Mouse (Mus musculus): Measurements from ENCODE around the gene Slc9a3r1.

Slc9a3r1 gene

GRCm38 (mm10) chr11:115162205-115162601 lies 938 bp upstream of the Slc9a3r1 start:
- DNase-seq (ENCODE audit: inconsistent ontology term), result no peak

- DNase-seq (ENCODE audit: inconsistent ontology term), result peak; percentile 55
Observed at GRCm38 (mm10) chr11:115163568-115164150, 518 bp downstream of the Slc9a3r1 start.

GRCm38 (mm10) chr11:115164341-115164975 lies 1.3 kb downstream of the Slc9a3r1 start:
- DNase-seq (ENCODE audit: inconsistent ontology term), result no peak

DNA sequence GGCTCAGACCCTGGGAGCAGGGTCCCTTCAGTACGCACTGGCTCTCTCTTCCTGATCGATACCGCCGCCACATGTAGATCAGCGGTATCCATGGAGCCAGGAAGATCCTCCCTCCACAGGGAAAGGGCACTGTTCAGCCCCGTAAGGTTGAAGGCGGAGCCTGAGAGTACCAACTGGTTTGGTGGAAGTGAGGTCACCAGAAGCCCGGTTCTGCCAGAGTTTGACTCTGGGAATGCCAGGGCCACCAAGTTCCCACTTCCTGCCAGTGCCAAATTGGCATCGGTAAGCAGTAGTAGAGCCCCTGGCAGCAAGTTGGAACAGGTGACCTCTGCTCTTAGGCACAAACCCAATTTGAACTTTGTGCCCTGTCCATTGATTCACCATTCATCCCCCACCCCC lies 1.8 kb downstream of the Slc9a3r1 start:
- peak; percentile 66 for DNase-seq (ENCODE audit: inconsistent ontology term)

GRCm38 (mm10) chr11:115166776-115167175 lies 3.6 kb downstream of the Slc9a3r1 start:
- no peak for DNase-seq (ENCODE audit: inconsistent ontology term)

GRCm38 (mm10) chr11:115167631-115168249 lies 4.6 kb downstream of the Slc9a3r1 start:
- no peak for DNase-seq (ENCODE audit: inconsistent ontology term)

DNA sequence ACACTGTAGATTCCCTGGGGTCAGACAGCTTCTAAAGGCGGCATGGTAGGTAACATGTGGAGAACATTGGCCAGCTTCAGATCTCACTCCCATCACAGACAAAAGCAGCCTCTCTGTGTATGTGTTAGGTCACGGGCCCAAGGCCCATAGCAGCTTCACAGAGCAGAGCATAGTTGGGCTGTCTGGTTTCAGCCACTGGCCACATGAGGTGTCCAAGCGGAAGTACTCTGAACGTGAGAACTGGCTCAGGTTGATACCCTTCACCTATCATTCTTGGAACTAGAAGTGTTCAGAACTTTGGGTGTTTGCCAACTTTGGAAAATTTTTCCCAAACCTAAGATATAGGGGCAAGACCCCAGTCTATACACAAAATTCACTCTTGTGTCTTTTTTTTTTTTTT lies 6.3 kb downstream of the Slc9a3r1 start:
- DNase-seq (ENCODE audit: inconsistent ontology term), result no peak

DNA sequence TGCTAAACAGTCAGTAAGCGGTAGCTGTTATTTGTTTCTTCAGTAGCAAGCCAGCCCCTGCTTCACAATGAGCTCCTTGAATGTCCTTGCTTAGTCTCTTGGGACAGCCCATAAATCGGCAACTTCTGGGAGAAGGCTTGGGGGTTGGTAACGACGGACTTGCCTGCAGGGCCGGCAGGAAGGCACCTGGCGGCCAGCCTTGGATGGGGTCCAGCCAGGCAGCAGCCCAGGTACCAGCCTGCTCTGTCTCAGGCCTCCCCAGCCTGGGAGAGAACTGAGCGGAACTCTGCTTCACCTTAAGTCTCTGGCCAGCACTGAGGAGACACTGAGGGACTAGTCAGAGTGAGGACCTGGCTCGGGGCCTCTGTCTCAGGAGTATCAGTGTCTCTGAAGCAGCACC lies 8.0 kb downstream of the Slc9a3r1 start:
- DNase-seq (ENCODE audit: inconsistent ontology term), result no peak

GRCm38 (mm10) chr11:115172825-115173287 lies 9.7 kb downstream of the Slc9a3r1 start:
- peak; percentile 55 for DNase-seq (ENCODE audit: inconsistent ontology term)

GRCm38 (mm10) chr11:115173549-115174339 lies 10.6 kb downstream of the Slc9a3r1 start:
- no peak for DNase-seq (ENCODE audit: inconsistent ontology term)

GRCm38 (mm10) chr11:115176399-115177190 lies 13.5 kb downstream of the Slc9a3r1 start:
- no peak for DNase-seq (ENCODE audit: inconsistent ontology term)

- DNase-seq (ENCODE audit: inconsistent ontology term), result peak; percentile 45
Observed at GRCm38 (mm10) chr11:115177559-115178195, 14.5 kb downstream of the Slc9a3r1 start.

DNA sequence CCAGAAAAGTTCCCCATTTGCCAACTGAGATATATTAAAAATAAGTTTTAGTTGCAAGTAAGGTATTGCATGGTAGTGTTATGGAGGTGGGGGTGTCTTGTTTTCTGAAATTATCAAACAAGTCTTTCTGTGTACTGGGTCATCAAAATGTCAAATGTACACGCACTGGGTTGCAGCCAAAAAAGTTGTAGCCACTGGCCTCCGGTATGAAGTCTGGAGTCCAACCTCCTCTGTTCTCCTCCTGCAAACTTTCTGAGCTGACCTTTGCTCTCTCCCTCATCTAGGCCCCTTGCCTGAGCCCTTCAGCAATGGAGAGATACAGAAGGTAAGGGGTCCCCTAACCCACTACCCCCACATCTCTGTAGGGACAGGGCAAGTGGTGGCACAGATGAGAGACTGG lies 15.6 kb downstream of the Slc9a3r1 start:
- DNase-seq (ENCODE audit: inconsistent ontology term), result no peak

- no peak for DNase-seq (ENCODE audit: inconsistent ontology term)
Observed at GRCm38 (mm10) chr11:115179191-115179590, 16.1 kb downstream of the Slc9a3r1 start.

- no peak for DNase-seq (ENCODE audit: inconsistent ontology term)
Observed at GRCm38 (mm10) chr11:115179881-115180280, 16.7 kb downstream of the Slc9a3r1 start.

GRCm38 (mm10) chr11:115181913-115182638 lies 18.9 kb downstream of the Slc9a3r1 start:
- peak; percentile 74 for DNase-seq (ENCODE audit: inconsistent ontology term)

DNA sequence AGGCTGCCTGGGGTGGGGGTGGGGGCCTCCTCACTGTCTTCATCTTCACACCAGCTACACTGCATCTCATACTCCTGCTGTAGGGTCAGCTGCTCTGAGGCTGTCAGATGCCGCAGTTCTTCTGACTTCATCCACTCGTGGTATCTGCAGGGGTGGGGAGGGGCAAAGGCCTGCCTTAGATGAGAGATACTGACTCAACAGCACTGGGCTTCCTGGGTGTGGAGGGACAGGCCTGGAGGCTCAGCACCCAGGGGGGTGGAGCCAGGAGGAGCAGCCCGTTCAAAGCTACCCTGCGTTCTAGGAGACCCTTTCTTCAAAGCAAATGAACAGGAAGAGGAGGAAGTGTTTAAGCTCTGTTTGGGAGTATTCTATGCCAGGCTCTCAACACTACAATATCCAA lies 21.8 kb downstream of the Slc9a3r1 start:
- DNase-seq (ENCODE audit: inconsistent ontology term), result no peak

DNA sequence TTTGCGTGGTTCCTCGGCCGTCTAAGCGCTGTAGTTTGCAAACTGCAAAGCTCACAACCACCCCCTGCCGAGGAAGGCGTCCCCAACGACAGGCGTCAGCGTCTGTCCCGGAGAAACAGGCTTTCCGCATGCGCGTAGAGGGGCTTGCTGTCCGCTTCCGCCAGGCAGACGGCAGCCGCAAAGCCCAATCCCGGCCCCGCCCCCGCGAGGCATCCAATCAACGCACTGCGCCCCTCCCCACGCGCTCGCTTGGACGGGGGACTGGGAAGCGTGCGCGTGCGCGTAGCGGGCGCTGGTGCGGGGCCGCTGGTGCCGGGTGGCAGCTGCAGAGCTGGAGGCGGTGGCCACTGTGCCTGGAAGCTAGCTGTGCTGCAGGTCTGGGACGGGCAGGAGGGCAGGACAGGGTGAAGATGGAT lies 24.1 kb downstream of the Slc9a3r1 start, which contains the start of gene Tmem104:
Gene Tmem104 (plus strand): TSS at position 264 of the 416 bp plus-strand sequence.
- peak; percentile 100 for DNase-seq (ENCODE audit: inconsistent ontology term)

- DNase-seq (ENCODE audit: inconsistent ontology term), result no peak
Observed at GRCm38 (mm10) chr11:115187693-115188092, 24.6 kb downstream of the Slc9a3r1 start, which contains the start of gene Nat9. Gene Nat9, minus strand, starts transcription at chr11:115187859.
